Mouse (Mus musculus) myocyte (in vitro differentiated cells): ENCODE data around the gene Leap2.

Experiments used
- E2F4 ChIP-seq: IDR thresholded peaks from one replicate; pipeline ENCODE4 v1.6.1; 2011; ENCODE audit warnings: mild to moderate bottlenecking, control low read depth, moderate library complexity; ENCODE audit not compliant: insufficient read depth
- MAX ChIP-seq: IDR thresholded peaks from one replicate; pipeline ENCODE4 v1.6.1; 2011; ENCODE audit warnings: low read depth, mild to moderate bottlenecking, control low read depth
- MYOD1 ChIP-seq, 3 experiments: IDR thresholded peaks; one replicate each; pipeline ENCODE4 v1.6.1; 2011; ENCODE audit warnings: control low read depth in 2 of 3, low read depth in 2 of 3, mild to moderate bottlenecking in 2 of 3, moderate library complexity in 1 of 3; ENCODE audit not compliant: insufficient read length in 2 of 3, control insufficient read depth in 1 of 3
- MYOG ChIP-seq, 3 experiments: IDR thresholded peaks; one replicate each; pipeline ENCODE4 v1.6.1; 2011; ENCODE audit warnings: control low read depth in 2 of 3, low read depth in 2 of 3, mild to moderate bottlenecking in 2 of 3; ENCODE audit not compliant: insufficient read length in 2 of 3, control insufficient read depth in 1 of 3, insufficient read depth in 1 of 3
- POLR2A ChIP-seq: IDR thresholded peaks from one replicate; pipeline ENCODE4 v1.6.1; 2011; ENCODE audit warnings: low read depth, mild to moderate bottlenecking, control low read depth, moderate library complexity; ENCODE audit not compliant: insufficient read length
- POLR2AphosphoS2 ChIP-seq: IDR thresholded peaks from one replicate; pipeline ENCODE4 v1.6.1; 2011; ENCODE audit warnings: low read depth, control low read depth; ENCODE audit not compliant: insufficient read length
- USF1 ChIP-seq: IDR thresholded peaks from one replicate; pipeline ENCODE4 v1.6.1; 2011; ENCODE audit warnings: low read depth, mild to moderate bottlenecking, control low read depth, moderate library complexity

GRCm38 (mm10) chr11:53463551-53464424, 40.8 kb upstream of the Leap2 start:
- TF ChIP-seq POLR2A: no peak
- TF ChIP-seq MYOG (IDR thresholded peaks at IDR 0.05; ENCODE audit: control insufficient read depth in 1 of 3, insufficient read depth in 1 of 3, insufficient read length in 2 of 3, low read depth in 2 of 3): no peak
- TF ChIP-seq USF1: no peak
- no peak for TF ChIP-seq MYOD1 (IDR thresholded peaks at IDR 0.05; ENCODE audit: control insufficient read depth in 1 of 3, insufficient read length in 2 of 3, low read depth in 2 of 3)
- no peak for TF ChIP-seq MAX
- no peak for TF ChIP-seq POLR2AphosphoS2
- no peak for TF ChIP-seq E2F4
